Mouse (Mus musculus) kidney, adult 2 months (tissue): Measurements from ENCODE around the gene Wdr27.

Experiments used
- CTCF ChIP-seq: fragments of 200-500 bp; conservative IDR thresholded peaks from 2 replicates; pipeline ENCODE4 v1.5.1; 2011; ENCODE audit warnings: low read depth, mild to moderate bottlenecking, control low read depth, low read length, moderate library complexity, mixed read lengths; ENCODE audit not compliant: insufficient read depth, insufficient read length
- POLR2A ChIP-seq: fragments of 200-500 bp; IDR thresholded peaks from one replicate; pipeline ENCODE4 v1.6.1; 2011; ENCODE audit warnings: low read depth, low read length, control low read depth

DNA sequence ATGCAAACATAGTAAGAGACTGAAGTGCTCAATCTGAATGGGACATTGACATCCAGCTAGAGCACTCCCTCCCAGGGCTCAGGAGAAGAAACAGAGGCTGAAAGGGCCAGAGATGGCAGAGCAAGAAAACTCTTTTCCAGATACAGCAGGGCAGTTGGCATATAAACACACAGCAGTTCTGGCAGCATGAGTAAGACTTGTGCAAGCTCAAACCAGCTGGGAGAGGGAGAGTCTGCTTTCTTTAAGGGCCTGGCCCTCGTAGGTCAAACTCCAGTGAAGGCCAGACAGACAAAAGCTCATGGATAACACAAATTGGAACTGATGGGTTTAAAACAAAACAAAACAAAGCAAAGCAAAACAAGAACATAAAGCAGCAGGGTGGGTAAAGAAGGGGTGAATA is 36.3 kb downstream of the Wdr27 start:
- no peak for TF ChIP-seq POLR2A
- TF ChIP-seq CTCF, result no peak
